ENCODE assay signal across 8 mouse cellular contexts in genomic region chr14:29967611-29968010, GRCm38 (mm10). TPM values are rescaled to one million over a fixed set of nuclear protein-coding genes. Genes with fewer than 3 reads are reported as not detected.
DNase-seq lines count a peak whose midpoint lies in the region; ATAC-seq and TF ChIP-seq lines count a peak whose summit lies in the region.

No protein-coding gene starts in this region.

- ATAC-seq in intestine, embryonic 16.5 days: peak; percentile 0; the same call in 1 of the 2 replicates
- ATAC-seq in neural tube, embryonic 14.5 days (ENCODE audit: low read depth): no peak

- H3K4me1 ChIP-seq in liver, adult 2 months (ENCODE audit: control insufficient read depth, insufficient read depth, low read length): peaks cover 12% of the 10 kb centered on the region
- peaks cover 19% of the 10 kb centered on the region for H3K4me1 ChIP-seq in embryonic facial prominence, embryonic 10.5 days
- peaks cover 17% of the 10 kb centered on the region for H3K4me1 ChIP-seq in intestine, embryonic 16.5 days (ENCODE audit: control insufficient read depth, insufficient read depth, low read length)
- H3K4me1 ChIP-seq in neural tube, embryonic 14.5 days (ENCODE audit: control insufficient read depth, insufficient read depth, low read length): peaks cover 19% of the 10 kb centered on the region

- WGBS in liver, adult 2 months: 43% methylated on average over 7 of the region's 7 CpGs
- 60% methylated on average over 7 of the region's 7 CpGs for WGBS in embryonic facial prominence, embryonic 10.5 days
- 65% methylated on average over 7 of the region's 7 CpGs for WGBS in intestine, embryonic 16.5 days
- 66% methylated on average over 7 of the region's 7 CpGs for WGBS in neural tube, embryonic 14.5 days

- peaks cover 24% of the 10 kb centered on the region for H3K36me3 ChIP-seq in liver, adult 2 months (ENCODE audit: control insufficient read depth, insufficient read depth, low read length)
- H3K36me3 ChIP-seq in embryonic facial prominence, embryonic 10.5 days (replicated peaks): peaks cover 29% of the 10 kb centered on the region
- peaks cover 13% of the 10 kb centered on the region for H3K36me3 ChIP-seq in intestine, embryonic 16.5 days (ENCODE audit: control insufficient read depth, insufficient read depth, low read length)
- H3K36me3 ChIP-seq in neural tube, embryonic 14.5 days (ENCODE audit: control insufficient read depth, insufficient read depth, low read length): peaks cover 10% of the 10 kb centered on the region

- H3K79me2 ChIP-seq in liver, adult 2 months (ENCODE audit: control insufficient read depth, insufficient read depth, low read length): peaks cover 9% of the 10 kb centered on the region; the same call in 1 of the 2 replicates

- no peak for DNase-seq in liver, adult 2 months (ENCODE audit: extremely low read depth, low read depth, low spot score)
- no peak for DNase-seq in liver
- peak; percentile 11 for DNase-seq in embryonic facial prominence, embryonic 10.5 days (ENCODE audit: low spot score)
- DNase-seq in MN1 (ENCODE audit: low spot score): no peak
- DNase-seq in thymus, postnatal 25 days: no peak
- no peak for DNase-seq in layer of hippocampus, postnatal 36 days

- peak overlapping the region; percentile 75 for H3K4me2 ChIP-seq in intestine, embryonic 16.5 days (ENCODE audit: low read depth, low read length)
- peak overlapping the region; percentile 75 for H3K4me2 ChIP-seq in neural tube, embryonic 14.5 days (ENCODE audit: low read depth, low read length)

- no peak for TF ChIP-seq CTCF in liver, adult 2 months (IDR thresholded peaks at IDR 0.05; ENCODE audit: low read depth, low read length)

- TF ChIP-seq POLR2A in liver, adult 2 months (IDR thresholded peaks at IDR 0.05; ENCODE audit: extremely low read depth, insufficient read depth, low read length): no peak

- no peaks in the 10 kb centered on the region for H3K27me3 ChIP-seq in liver, adult 2 months (ENCODE audit: control insufficient read depth, insufficient read depth, low read length)
- H3K27me3 ChIP-seq in embryonic facial prominence, embryonic 10.5 days (replicated peaks; ENCODE audit: low read depth, poor library complexity, severe bottlenecking): no peaks in the 10 kb centered on the region
- H3K27me3 ChIP-seq in intestine, embryonic 16.5 days (replicated peaks; ENCODE audit: control insufficient read depth, insufficient read depth, low read length): no peaks in the 10 kb centered on the region
- H3K27me3 ChIP-seq in neural tube, embryonic 14.5 days (ENCODE audit: control insufficient read depth, insufficient read depth, low read length): no peaks in the 10 kb centered on the region; the same call in 1 of the 2 replicates

- peak overlapping the region; percentile 72 for H3K9ac ChIP-seq in liver, adult 2 months (ENCODE audit: low read depth, low read length)
- H3K9ac ChIP-seq in intestine, embryonic 16.5 days (ENCODE audit: low read depth, low read length): peak overlapping the region; percentile 74
- peak overlapping the region; percentile 88; the same call in 1 of the 2 replicates for H3K9ac ChIP-seq in neural tube, embryonic 14.5 days (replicated peaks; ENCODE audit: low read depth, low read length)

- peak overlapping the region; percentile 68 for H3K27ac ChIP-seq in liver, adult 2 months (replicated peaks; ENCODE audit: insufficient read depth, low read depth, low read length)
- H3K27ac ChIP-seq in embryonic facial prominence, embryonic 10.5 days (replicated peaks): peak overlapping the region; percentile 92
- H3K27ac ChIP-seq in intestine, embryonic 16.5 days (ENCODE audit: low read length): peak overlapping the region; percentile 72
- H3K27ac ChIP-seq in neural tube, embryonic 14.5 days (ENCODE audit: low read depth, low read length): peak overlapping the region; percentile 64

- peak overlapping the region; percentile 57 for H3K4me3 ChIP-seq in liver, adult 2 months (ENCODE audit: insufficient read depth, low read depth, low read length)
- H3K4me3 ChIP-seq in embryonic facial prominence, embryonic 10.5 days: peak overlapping the region; percentile 95
- peak overlapping the region; percentile 83 for H3K4me3 ChIP-seq in intestine, embryonic 16.5 days (ENCODE audit: low read length)
- H3K4me3 ChIP-seq in neural tube, embryonic 14.5 days (ENCODE audit: low read depth, low read length): peak overlapping the region; percentile 84

- no peaks in the 10 kb centered on the region for H3K9me3 ChIP-seq in embryonic facial prominence, embryonic 10.5 days
- H3K9me3 ChIP-seq in intestine, embryonic 16.5 days (ENCODE audit: control insufficient read depth, low read length): no peaks in the 10 kb centered on the region
- no peaks in the 10 kb centered on the region for H3K9me3 ChIP-seq in neural tube, embryonic 14.5 days (ENCODE audit: control insufficient read depth, low read length)

RNA-seq across cellular contexts. Expression of gene Selenok, which starts 0.5 kb away (rescaled TPM):
- total RNA-seq in liver, adult 2 months (2014; rRNA removed): 91.5 and 106 TPM in 2 replicates
- 35.8 and 40.8 TPM in 2 replicates for polyA plus RNA-seq in liver, adult 2 months (2012; rRNA removed)
- 260 and 274 TPM in 2 replicates for polyA plus RNA-seq in embryonic facial prominence, embryonic 10.5 days (2016; fragmentation: Nextera tagmentation; extraction: Ambion mirVana)
- 239 and 255 TPM in 2 replicates for polyA plus RNA-seq in intestine, embryonic 16.5 days (2015; fragmentation: Nextera tagmentation; extraction: Ambion mirVana)
- polyA plus RNA-seq in neural tube, embryonic 14.5 days (2014; fragmentation: Nextera tagmentation; extraction: Ambion mirVana): 315 and 337 TPM in 2 replicates
- 100 to 1,000 TPM; 117 to 121 TPM for total RNA-seq in layer of hippocampus, postnatal 36 days (2021)

RNA-seq across cellular contexts. Expression of gene Actr8, which starts 10.5 kb away (rescaled TPM):
- 35.6 and 37.3 TPM in 2 replicates for total RNA-seq in liver, adult 2 months (2014; rRNA removed)
- 10.5 and 11.3 TPM in 2 replicates for polyA plus RNA-seq in liver, adult 2 months (2012; rRNA removed)
- 81.4 and 86.9 TPM in 2 replicates for polyA plus RNA-seq in embryonic facial prominence, embryonic 10.5 days (2016; fragmentation: Nextera tagmentation; extraction: Ambion mirVana)
- 52.3 and 56.1 TPM in 2 replicates for polyA plus RNA-seq in intestine, embryonic 16.5 days (2015; fragmentation: Nextera tagmentation; extraction: Ambion mirVana)
- polyA plus RNA-seq in neural tube, embryonic 14.5 days (2014; fragmentation: Nextera tagmentation; extraction: Ambion mirVana): 71.3 and 81.1 TPM in 2 replicates
- total RNA-seq in layer of hippocampus, postnatal 36 days (2021): 10 to 100 TPM; 74.0 to 80.7 TPM

RNA-seq across cellular contexts. Expression of gene Il17rb, which starts 41.1 kb away (rescaled TPM):
- total RNA-seq in liver, adult 2 months (2014; rRNA removed): 7.7 and 11.5 TPM in 2 replicates
- polyA plus RNA-seq in liver, adult 2 months (2012; rRNA removed): 3.1 and 8.2 TPM in 2 replicates
- polyA plus RNA-seq in embryonic facial prominence, embryonic 10.5 days (2016; fragmentation: Nextera tagmentation; extraction: Ambion mirVana): 1.1 and 1.6 TPM in 2 replicates
- polyA plus RNA-seq in intestine, embryonic 16.5 days (2015; fragmentation: Nextera tagmentation; extraction: Ambion mirVana): 0.77 and 0.92 TPM in 2 replicates
- polyA plus RNA-seq in neural tube, embryonic 14.5 days (2014; fragmentation: Nextera tagmentation; extraction: Ambion mirVana): 1.6 and 1.9 TPM in 2 replicates
- total RNA-seq in layer of hippocampus, postnatal 36 days (2021): 1 to 10 TPM; 1.2 to 1.5 TPM

RNA-seq across cellular contexts. Expression of gene Chdh, which starts 41.2 kb away (rescaled TPM):
- total RNA-seq in liver, adult 2 months (2014; rRNA removed): 48.1 and 73.5 TPM in 2 replicates
- polyA plus RNA-seq in liver, adult 2 months (2012; rRNA removed): 66.2 and 75.5 TPM in 2 replicates
- polyA plus RNA-seq in embryonic facial prominence, embryonic 10.5 days (2016; fragmentation: Nextera tagmentation; extraction: Ambion mirVana): 0.05 and 0.17 TPM in 2 replicates
- polyA plus RNA-seq in intestine, embryonic 16.5 days (2015; fragmentation: Nextera tagmentation; extraction: Ambion mirVana): 2.1 TPM in 2 replicates
- polyA plus RNA-seq in neural tube, embryonic 14.5 days (2014; fragmentation: Nextera tagmentation; extraction: Ambion mirVana): 0.85 and 0.96 TPM in 2 replicates
- total RNA-seq in layer of hippocampus, postnatal 36 days (2021): 1 to 10 TPM; 2.0 to 2.7 TPM
